Mouse (Mus musculus) cerebellum, adult (tissue): ENCODE measurements around the gene Vkorc1l1.

Source experiments
- ATAC-seq: cut with Nextera tagmentation; 2 replicates; pipeline ENCODE4 v1.9.2; 2017; ENCODE audit warnings: mild to moderate bottlenecking, moderate library complexity, mixed read lengths; ENCODE audit not compliant: insufficient number of reproducible peaks, low FRiP score, low TSS enrichment

Vkorc1l1 gene

GRCm38 (mm10) chr5:129997700-129998099 lies 55.9 kb downstream of the Vkorc1l1 start:
- no peak for ATAC-seq

GRCm38 (mm10) chr5:129999097-129999496 lies 57.3 kb downstream of the Vkorc1l1 start:
- no peak for ATAC-seq

GRCm38 (mm10) chr5:130000735-130001134 lies 59.0 kb downstream of the Vkorc1l1 start:
- no peak for ATAC-seq

- ATAC-seq: no peak
Measured at GRCm38 (mm10) chr5:130001356-130001987, 59.7 kb downstream of the Vkorc1l1 start.

- ATAC-seq: peak; percentile 78; the same call in 1 of the 2 replicates
Measured at GRCm38 (mm10) chr5:130002301-130003146, 60.8 kb downstream of the Vkorc1l1 start, which contains the start of gene Gusb. TSS of gene Gusb (minus strand) at chr5:130003049.

GRCm38 (mm10) chr5:130003229-130003628 lies 61.5 kb downstream of the Vkorc1l1 start:
- no peak for ATAC-seq

GRCm38 (mm10) chr5:130007344-130007743 lies 65.6 kb downstream of the Vkorc1l1 start:
- ATAC-seq: no peak

GRCm38 (mm10) chr5:130008034-130008590 lies 66.3 kb downstream of the Vkorc1l1 start:
- ATAC-seq: no peak

GRCm38 (mm10) chr5:130009784-130010183 lies 68.0 kb downstream of the Vkorc1l1 start:
- ATAC-seq: no peak

GRCm38 (mm10) chr5:130010961-130011360 lies 69.2 kb downstream of the Vkorc1l1 start:
- no peak for ATAC-seq

GRCm38 (mm10) chr5:130015104-130015503 lies 73.3 kb downstream of the Vkorc1l1 start:
- ATAC-seq: no peak

- no peak for ATAC-seq
Measured at GRCm38 (mm10) chr5:130019461-130019860, 77.7 kb downstream of the Vkorc1l1 start.

- no peak for ATAC-seq
Measured at GRCm38 (mm10) chr5:130021361-130021966, 79.7 kb downstream of the Vkorc1l1 start.

GRCm38 (mm10) chr5:130022366-130022765 lies 80.6 kb downstream of the Vkorc1l1 start:
- no peak for ATAC-seq

GRCm38 (mm10) chr5:130023067-130023766 lies 81.4 kb downstream of the Vkorc1l1 start:
- ATAC-seq: no peak

- ATAC-seq: peak; percentile 73; the same call in 1 of the 2 replicates
Measured at GRCm38 (mm10) chr5:130023767-130024539, 82.2 kb downstream of the Vkorc1l1 start.

GRCm38 (mm10) chr5:130027134-130027533 lies 85.4 kb downstream of the Vkorc1l1 start:
- no peak for ATAC-seq

- ATAC-seq: no peak
Measured at GRCm38 (mm10) chr5:130027696-130028095, 85.9 kb downstream of the Vkorc1l1 start.

- ATAC-seq: peak; percentile 88; the same call in 1 of the 2 replicates
Measured at GRCm38 (mm10) chr5:130029142-130029897, 87.5 kb downstream of the Vkorc1l1 start, which contains the start of the genes Asl and Crcp. TSS of gene Asl (minus strand) at chr5:130029247. TSS of gene Crcp (plus strand) at chr5:130029290.
